Mouse (Mus musculus) sigmoid colon, adult 10 weeks (tissue): ENCODE results near the gene Eif3l. TPM values are rescaled to one million over a fixed set of nuclear protein-coding genes. Genes with fewer than 3 reads are reported as not detected.

Source experiments
- polyA plus RNA-seq: library from polyadenylated mRNA; stranded (reverse); fragments of 350-450 nt; fragmentation: Illumina TruSeq; extraction: RNeasy Lipid Tissue Mini Kit (QIAGEN cat#74804); gene quantifications from one replicate; pipeline ENCODE4 v1.2.3, GENCODE M21; 2014; ENCODE audit warnings: low read depth, low replicate concordance

Gene Eif3l
- 76.2 TPM for polyA plus RNA-seq

GRCm38 (mm10) chr15:79074913-79075532, at the start of gene Eif3l:
Eif3l (plus strand) TSS chr15:79075179.

GRCm38 (mm10) chr15:79028237-79028738, 46.7 kb upstream of the Eif3l start, which contains the start of gene H1f0:
H1f0 (plus strand) TSS chr15:79028450.

DNA sequence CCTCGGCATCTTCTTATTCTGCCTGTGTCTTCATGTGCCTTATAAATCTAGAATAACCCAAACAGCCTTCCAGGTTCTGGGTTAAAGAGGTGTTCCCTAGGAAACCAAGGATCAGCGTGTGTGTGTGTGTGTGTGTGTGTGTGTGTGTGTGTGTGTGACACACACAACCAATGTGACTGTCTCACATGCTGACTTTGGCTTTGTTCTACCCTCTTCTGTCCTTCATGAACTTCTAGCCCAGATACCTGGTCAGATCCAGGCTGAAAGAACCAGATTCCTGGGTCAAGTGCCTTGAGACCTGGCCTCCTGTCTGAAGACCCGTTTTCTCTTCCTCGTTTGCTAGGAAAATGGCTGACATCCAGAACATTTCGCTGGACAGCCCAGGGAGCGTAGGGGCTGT, 33.4 kb upstream of the Eif3l start, which contains the start of gene Galr3:
TSS of gene Galr3 (plus strand) at position 301 of the 400 bp plus-strand sequence.

DNA sequence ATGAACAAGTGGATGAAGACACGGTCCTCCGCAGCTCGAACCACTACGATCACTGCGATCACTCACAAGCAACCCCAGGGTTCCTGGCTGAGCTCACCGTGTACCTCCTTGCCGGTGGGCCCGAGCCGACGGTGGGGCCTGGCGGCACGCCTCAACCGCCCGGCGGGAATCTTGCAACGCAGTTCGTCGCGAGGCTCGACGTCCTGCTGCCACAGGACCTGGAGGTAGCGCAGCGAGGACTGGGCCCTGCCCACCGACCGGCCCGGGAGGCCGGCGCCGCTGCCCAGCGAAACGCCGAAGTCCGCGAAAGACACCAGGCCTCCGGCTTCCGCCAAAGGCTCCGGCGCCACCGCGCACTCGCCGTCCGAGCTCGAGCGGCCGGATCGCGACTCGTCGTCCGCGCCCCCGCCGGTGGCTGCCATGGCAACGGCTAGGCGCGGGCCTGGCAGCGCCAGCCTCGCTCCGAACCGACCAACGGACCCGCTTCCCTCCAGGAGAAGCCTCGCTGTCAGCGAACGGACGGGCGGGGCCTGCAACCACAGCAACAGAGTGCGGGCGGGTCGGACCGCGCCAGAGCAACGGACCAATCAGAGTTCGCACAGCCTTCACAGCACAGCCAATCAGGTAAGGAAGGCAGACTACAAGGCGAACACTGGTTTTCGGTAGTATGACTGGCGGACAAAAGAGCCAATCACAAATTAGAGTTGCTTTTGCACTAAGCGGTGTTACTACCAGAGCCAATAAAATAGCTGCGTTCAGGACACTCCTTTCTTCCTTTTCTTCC, 12.4 kb upstream of the Eif3l start, which contains the start of gene Ankrd54:
TSS of gene Ankrd54 (minus strand) at position 518 of the 784 bp plus-strand sequence.

DNA sequence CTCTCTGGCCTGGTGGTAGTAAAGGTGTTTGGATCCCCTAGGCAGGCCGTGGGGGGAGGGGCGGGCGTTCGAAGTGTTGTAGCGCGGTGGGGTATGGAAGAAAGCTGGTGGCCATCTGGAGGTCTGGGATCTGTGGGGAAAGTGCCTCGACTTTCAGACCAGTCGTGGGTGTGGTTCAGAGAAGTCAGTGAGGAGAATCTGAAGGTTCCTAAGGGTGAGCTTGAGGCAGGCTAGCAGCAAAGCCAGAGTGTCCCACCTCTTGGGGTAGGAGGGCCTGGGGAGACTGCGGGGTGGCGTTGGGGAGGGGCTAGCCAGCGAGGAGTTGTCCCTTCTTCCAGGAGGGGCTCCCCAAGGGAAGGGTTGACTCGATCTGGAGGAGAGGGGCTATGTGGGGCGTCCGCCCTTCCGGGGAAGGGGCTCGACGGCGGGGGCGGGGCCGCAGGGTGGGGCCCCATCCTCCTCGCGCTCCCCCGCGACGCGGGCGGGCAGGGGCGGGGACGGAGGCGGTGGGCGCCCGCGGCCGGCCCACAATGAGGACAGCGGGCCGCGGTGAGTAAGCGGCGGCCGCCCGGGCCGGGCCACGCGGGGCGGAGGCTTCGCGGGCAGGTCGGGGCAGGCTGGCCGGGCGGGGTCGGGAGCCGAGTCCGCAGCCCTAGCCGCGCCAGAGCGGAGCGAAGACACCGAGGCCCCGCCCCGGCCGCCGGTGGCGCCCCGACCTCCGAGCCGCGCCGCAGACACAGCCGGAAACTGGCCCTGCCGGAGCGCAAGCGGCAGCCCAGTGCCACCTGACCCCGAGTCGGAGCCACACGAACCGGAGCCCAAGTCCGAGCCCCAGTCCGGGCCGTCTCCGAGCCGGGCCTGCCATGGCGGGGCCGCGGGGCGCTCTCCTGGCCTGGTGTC, 33.7 kb downstream of the Eif3l start, which contains the start of gene Micall1:
TSS of gene Micall1 (plus strand) at position 478 of the 900 bp plus-strand sequence.

DNA sequence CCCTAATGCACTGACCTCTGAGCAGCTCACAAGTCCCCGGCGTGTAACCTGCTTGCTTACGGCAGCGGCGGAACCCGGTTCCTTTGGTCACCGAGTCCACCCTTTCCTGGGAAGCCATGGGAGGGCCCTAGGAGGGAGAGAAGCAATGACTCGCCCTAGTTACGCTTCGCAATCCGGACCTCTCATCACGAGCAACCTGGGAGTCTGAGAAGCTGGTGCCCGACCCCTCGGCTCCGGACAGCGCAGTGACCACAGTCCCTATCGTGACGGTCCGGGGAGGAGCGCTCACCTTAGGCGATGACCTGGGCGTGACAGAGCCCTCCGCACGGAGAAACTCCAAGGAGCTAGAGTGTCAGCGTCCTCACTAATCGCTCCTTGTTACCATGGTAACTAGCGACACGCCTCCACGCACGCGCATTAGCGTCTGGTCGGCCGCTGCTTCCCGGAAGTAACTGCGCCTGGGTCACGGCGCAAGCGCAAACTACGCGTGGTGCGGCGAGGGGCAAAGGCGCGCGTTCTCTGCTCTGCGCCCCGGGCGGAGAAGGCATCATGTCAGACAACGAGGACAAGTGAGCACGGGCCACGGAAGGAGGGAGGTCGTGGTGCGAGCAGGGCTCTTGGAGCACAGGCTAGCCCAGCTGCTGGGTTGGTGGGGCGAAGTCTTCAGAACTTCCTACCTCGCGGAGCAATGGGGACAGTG, 66.0 kb downstream of the Eif3l start, which contains the start of the genes Polr2f and 1700088E04Rik:
TSS of gene Polr2f (plus strand) at position 144 of the 700 bp plus-strand sequence.
TSS of gene 1700088E04Rik (minus strand) at position 388 of the 700 bp plus-strand sequence.

Other genes starting within 250 kb of the Eif3l start
- not detected for gene Cdc42ep1, start 232.6 kb upstream of the Eif3l start, polyA plus RNA-seq
- gene Lgals2, start 219.7 kb upstream of the Eif3l start, polyA plus RNA-seq, result 0.95 TPM
- 0.66 TPM for gene Gga1, start 198.0 kb upstream of the Eif3l start, polyA plus RNA-seq
- gene Gm49510, start 175.5 kb upstream of the Eif3l start, polyA plus RNA-seq, result not detected
- 0.85 TPM for gene Sh3bp1, start 175.4 kb upstream of the Eif3l start, polyA plus RNA-seq
- gene Pdxp, start 161.3 kb upstream of the Eif3l start, polyA plus RNA-seq, result 0.35 TPM
- gene Lgals1, start 148.5 kb upstream of the Eif3l start, polyA plus RNA-seq, result 2.7 TPM
- 1.6 TPM for gene Nol12, start 140.2 kb upstream of the Eif3l start, polyA plus RNA-seq
- gene Triobp, start 127.5 kb upstream of the Eif3l start, polyA plus RNA-seq, result 2.2 TPM
- gene H1f0, start 46.7 kb upstream of the Eif3l start, polyA plus RNA-seq, result 206 TPM
- gene Galr3, start 33.3 kb upstream of the Eif3l start, polyA plus RNA-seq, result not detected
- 1.5 TPM for gene Ankrd54, start 12.3 kb upstream of the Eif3l start, polyA plus RNA-seq
- 9.1 TPM for gene Micall1, start 33.7 kb downstream of the Eif3l start, polyA plus RNA-seq
- gene Polr2f, start 65.8 kb downstream of the Eif3l start, polyA plus RNA-seq, result not detected
- 0.38 TPM for gene 1700088E04Rik, start 66.1 kb downstream of the Eif3l start, polyA plus RNA-seq
- 0.16 TPM for gene Sox10, start 90.1 kb downstream of the Eif3l start, polyA plus RNA-seq
- gene Pick1, start 154.0 kb downstream of the Eif3l start, polyA plus RNA-seq, result 24.6 TPM
- 1.3 TPM for gene Gm49486, start 154.2 kb downstream of the Eif3l start, polyA plus RNA-seq
- gene Slc16a8, start 179.6 kb downstream of the Eif3l start, polyA plus RNA-seq, result not detected
- 7.9 TPM for gene Baiap2l2, start 210.4 kb downstream of the Eif3l start, polyA plus RNA-seq